In the genomic region with DNA sequence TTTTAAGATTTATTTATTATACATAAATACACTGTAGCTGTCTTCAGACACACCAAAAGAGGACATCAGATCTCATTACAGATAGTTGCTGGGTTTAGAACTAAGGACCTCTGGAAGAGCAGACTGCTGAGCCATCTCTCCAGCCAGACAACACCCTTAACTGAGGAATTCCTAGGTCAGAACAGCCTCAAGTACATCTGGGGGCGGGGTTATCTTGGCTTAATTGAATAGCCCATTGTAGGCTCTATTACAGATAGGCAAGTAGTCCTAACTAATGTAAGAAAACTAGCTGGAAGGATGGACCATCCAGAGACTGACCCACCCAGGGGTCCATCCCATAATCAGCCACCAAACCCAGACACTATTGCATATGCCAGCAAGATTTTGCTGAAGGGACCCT, we compare ENCODE assay signal across 33 mouse cellular contexts. TPM values are rescaled to one million over a fixed set of nuclear protein-coding genes. Genes with fewer than 3 reads are reported as not detected.
"Had no signal": no experiment of that assay in that cellular context is flagged by ENCODE, and none has a peak within 500 bp of the region (broad histone marks: within the 10 kb centered on the region; RNA-seq: fewer than 3 reads in every experiment).

No protein-coding gene starts in this region.

RNA-seq across cellular contexts. Expression of gene Gm28047, which starts 16.3 kb away (rescaled TPM):
- total RNA-seq: left cerebral cortex, postnatal 36 days; liver, adult 2 months; megakaryocyte progenitor cell, adult 5-6 weeks; megakaryocyte, adult 5-6 weeks; megakaryocyte-erythroid progenitor cell, adult 5-6 weeks; midbrain, postnatal 0 days; monocyte, adult 5-6 weeks had no signal
- polyA plus RNA-seq: limb, embryonic 11.5 days; limb, embryonic 12.5 days; limb, embryonic 13.5 days; limb, embryonic 14.5 days; limb, embryonic 15.5 days; liver, adult 2 months; liver, embryonic 11.5 days; liver, embryonic 12.5 days; liver, embryonic 13.5 days; liver, embryonic 14.5 days; liver, embryonic 15.5 days; liver, embryonic 16.5 days; liver, postnatal 0 days; lung, embryonic 14.5 days; lung, embryonic 15.5 days; lung, embryonic 16.5 days; lung, postnatal 0 days; midbrain, embryonic 10.5 days; midbrain, embryonic 12.5 days; midbrain, embryonic 13.5 days; midbrain, embryonic 14.5 days; midbrain, embryonic 15.5 days; midbrain, embryonic 16.5 days; midbrain, postnatal 0 days; myocyte; neural tube, embryonic 11.5 days; neural tube, embryonic 12.5 days; neural tube, embryonic 13.5 days had no signal
